Mouse (Mus musculus) natural killer cell, adult 2 months (primary cell): Measurements from ENCODE around the gene Ndufa4l2.

Source experiments
- DNase-seq, 2 experiments: peaks; one replicate each; pipeline ENCODE4 v3.0.0; 2022; ENCODE audit warnings: low spot score in 2 of 2

Gene Ndufa4l2

GRCm38 (mm10) chr10:127514764-127515163, at the start of gene Ndufa4l2:
TSS of gene Ndufa4l2 (plus strand) at chr10:127514967.
- no peak for DNase-seq

GRCm38 (mm10) chr10:127471281-127471988, 43.3 kb upstream of the Ndufa4l2 start:
- no peak for DNase-seq

- no peak for DNase-seq
Measured at GRCm38 (mm10) chr10:127472722-127473121, 42.0 kb upstream of the Ndufa4l2 start.

- DNase-seq: no peak
Measured at GRCm38 (mm10) chr10:127475175-127475574, 39.6 kb upstream of the Ndufa4l2 start.

DNA sequence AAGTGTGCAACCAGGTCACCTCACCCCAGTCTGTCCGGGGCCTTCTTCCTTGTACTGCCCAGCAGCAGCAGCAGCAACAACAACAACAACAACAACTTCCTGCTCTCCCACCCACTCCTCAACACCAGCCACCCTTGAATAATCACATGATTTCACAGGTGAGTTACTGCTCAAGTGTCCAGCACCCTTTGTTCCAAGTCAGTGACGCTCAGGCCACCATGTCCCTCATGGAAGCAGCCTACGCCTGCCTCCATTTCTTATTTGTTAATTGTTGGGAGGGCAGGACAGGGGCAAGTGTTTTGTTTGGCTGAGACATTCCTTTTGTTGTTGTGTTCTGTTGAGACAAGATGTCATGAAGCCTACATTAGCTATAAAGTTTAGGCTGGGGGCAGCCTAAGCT, 38.2 kb upstream of the Ndufa4l2 start:
- DNase-seq: no peak

GRCm38 (mm10) chr10:127477301-127477700, 37.5 kb upstream of the Ndufa4l2 start:
- no peak for DNase-seq

DNA sequence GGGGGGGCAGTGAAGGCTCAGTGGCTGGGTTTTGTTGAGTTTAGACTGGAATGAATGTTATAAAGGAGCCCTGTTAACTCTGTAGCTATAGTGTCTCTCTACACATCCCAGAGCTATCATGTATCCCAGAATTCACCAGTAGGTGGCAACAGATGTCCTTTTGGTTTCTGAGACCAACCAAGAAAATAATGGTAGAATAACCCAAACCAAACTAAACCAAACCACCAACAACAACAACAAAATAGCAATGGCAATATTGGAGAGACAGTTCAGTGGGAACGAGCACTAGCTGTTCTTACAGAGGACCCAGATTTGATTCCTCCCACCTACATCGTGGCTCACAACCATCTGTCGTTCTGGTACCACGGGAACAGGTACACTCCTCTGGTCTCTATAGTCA, 35.6 kb upstream of the Ndufa4l2 start:
- DNase-seq: no peak

DNA sequence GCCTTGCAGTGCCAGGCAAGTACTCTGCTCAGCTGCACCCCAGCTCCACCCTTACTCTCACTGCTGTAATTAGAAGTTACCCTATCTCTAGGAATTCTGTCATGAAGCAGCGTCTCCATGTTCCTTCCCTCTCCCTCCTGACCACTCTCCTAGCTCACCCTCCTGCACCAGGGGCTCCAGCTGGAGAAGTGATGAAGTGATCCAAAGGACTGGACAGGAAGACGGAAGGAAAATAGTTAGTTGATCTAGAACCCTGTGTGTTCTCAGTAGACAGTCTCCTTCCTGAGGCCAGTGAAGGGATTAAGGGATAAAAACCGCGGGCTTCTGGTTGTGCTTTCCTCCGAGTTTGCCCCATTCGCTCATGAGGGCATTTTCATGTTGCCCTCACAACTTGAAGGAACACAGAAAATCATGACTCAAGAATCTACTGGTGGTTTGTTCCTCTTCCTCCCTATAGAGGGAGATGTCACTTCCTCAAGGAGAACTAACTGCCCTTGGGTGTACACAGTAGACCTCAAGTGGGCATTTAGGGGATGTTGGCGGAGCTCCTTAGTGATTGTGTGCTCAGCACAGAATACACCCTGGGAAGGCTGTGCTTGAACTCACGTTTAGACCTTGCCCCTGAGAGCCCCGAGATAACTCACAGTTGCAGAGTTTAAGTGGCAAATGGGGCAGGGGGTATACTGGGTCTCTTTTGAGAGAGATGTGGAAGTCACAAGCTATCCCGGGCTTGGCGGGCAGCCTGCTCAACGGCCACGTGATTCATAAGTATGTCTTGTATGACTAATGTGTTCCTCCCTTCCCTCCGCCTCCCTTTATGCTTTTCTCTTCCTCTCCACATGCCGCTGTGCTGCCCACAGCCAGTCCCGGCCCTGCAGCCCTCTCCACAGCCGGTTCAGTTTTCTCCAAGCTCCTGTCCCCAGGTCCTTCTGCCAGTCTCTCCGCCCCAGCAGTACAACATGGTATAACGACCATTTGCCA, 33.6 kb upstream of the Ndufa4l2 start:
- no peak for DNase-seq

GRCm38 (mm10) chr10:127485235-127485634, 29.5 kb upstream of the Ndufa4l2 start:
- no peak for DNase-seq

DNA sequence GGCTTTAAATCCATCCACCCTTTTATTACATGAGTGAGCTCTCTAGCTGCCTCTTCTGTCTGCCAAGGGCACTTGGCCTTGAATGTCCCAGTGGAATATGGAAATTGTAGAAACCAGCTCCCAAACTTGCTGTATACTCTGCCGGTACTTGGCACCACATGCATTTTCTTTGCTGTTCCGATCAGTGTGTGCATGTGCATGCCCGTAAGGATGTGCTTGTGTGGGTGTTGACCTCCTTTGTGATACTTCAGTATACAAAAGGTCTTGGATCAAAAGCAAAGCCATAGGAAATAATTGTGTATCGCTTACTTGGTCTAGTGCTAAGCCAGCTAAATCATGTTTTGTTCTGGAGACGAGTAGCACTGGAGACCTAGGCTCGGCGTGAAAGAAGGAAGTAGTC, 25.9 kb upstream of the Ndufa4l2 start:
- no peak for DNase-seq

DNA sequence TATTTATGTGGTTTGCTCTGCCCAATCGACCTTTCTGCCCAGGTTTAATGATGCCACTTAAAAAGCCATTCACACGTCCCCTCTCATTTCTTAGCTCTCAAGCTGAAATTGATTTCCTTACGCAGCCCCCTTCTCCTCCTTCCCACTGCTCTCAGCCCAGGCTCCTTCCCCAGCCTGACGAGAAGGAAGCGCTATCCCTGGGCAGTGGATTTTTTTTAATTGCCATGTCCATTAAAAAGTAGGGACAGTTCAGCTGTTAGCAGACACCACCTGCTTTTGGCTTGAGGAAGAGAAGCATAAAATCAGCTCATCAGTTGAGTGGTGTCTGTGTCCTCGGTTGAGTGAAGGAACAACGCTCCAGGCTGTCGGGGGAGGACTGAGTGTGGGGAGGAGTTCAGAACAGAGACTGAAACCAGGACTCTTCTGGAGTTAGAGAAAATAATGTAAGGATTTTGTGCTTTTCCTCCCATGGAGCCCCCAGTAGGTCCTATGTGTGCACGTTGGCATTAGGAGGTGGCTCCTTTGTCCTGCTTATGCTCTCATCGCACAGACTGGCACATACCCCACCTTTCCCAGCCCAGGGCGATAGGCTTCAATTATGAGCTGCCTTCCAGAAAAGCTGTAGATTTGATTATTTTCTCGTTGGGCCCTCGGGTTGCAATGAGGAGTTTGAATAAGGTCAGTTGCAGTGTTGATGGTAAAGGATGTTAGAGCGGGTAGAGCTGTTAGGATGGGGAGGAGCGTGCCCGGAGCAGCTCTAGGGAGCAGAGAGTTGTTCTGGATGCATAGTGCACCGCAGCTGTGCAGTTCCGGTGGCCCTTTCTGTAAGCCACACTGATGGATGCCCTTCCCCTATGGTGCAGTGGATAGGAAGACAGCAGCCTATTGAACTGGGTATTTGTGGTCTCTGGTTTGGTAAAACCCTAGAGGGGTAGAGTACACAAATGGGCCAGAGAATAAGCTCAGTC, 24.3 kb upstream of the Ndufa4l2 start:
- no peak for DNase-seq

DNA sequence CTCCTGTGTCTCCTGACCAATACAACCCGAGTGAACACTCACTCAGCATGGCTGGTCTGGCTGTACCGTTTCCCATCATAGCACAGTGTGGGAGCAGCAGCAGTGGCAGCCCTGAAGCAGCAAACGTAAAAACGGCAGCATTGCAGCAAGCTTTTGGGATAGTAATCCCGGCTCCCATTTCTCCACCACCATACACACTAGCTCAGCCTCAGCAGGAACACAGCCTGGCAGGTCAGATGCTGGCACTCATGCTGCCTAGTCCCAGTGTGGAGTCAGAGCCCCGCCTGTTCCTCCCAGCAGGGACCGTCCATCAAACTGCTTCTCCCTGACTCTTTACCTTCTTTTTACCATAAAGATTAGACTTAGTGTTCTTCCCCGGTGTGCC, 23.6 kb upstream of the Ndufa4l2 start:
- no peak for DNase-seq

DNA sequence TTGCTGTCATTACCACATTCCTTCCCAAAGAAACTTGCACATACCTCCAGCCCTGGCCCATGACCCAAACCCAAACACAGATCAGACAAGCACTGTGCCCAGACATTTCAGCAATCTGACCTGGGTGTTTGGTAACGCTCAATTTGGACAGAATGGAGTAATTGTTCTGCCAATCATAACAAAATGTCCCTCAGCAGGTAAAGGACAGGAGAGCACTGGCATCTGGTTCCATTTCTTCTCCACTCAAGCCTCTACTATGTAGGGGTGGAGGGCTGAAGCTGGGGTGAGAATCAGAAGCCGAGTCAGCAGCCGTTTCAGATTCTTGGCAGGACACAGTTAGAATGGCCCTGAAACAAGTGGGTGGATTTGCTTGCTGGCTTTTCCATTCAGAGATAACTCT, 22.6 kb upstream of the Ndufa4l2 start:
- no peak for DNase-seq

DNA sequence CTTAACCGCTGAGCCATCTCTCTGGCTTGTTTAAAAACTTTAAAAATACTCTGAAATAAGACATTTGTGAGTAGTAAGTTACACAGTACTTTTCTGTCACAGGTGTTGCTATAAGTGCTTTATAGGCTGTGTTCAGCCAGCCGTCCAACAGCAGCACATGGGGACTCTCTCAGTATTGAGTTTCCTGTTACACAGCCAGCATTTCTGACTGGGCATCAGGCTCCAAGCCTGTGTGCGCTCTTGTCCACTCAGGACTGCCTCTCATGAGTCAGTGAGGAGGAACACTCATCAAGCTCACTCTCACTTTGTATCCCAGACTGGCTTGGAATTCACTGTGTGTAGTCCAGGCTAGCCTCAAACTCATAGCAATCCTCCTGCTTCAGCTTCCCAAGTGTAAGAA, 18.6 kb upstream of the Ndufa4l2 start:
- DNase-seq: no peak

DNA sequence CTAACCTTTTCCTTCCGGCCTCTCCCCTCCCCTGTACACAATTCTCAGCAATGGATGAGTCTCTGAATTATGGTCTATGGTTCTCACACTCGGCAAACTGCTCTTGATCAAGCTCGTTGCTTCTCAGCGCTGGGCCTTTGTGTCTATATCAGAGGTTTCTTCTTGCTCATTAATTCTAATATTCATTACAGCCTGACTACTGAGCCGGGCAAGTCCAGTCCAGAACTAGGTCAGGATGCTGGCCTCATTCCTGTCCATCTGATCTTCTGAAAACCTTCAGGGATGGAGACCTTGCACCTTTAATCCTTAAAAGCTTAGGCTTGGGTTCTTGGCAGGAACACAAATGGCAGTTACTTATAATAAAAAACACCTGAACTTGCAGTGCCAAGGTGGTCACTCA, 15.3 kb upstream of the Ndufa4l2 start:
- no peak for DNase-seq

DNA sequence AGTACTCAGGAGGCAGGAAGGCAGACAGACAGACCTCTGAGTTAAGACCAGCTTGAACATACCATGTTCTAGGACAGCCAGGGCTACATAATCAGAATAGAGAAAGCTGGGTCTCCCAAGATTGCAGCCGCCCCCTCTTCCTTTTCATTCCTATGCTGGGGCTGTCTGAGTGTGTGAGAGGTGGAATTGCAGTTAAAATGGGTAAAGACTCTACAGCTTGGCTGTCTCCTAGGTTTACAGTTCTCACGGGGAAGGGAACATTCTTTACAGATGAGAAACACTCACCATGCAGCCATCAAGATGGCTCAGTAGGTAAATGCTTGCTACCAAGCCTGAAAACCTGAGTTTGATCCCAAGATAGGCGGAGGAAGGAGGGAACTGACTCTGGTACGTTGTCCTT, 14.7 kb upstream of the Ndufa4l2 start:
- DNase-seq: no peak

- DNase-seq: no peak
Measured at GRCm38 (mm10) chr10:127500894-127501893, 13.6 kb upstream of the Ndufa4l2 start, which contains the start of gene Stac3. TSS of gene Stac3 (plus strand) at chr10:127501686.

- peak; percentile 57 to 79 for DNase-seq
Measured at GRCm38 (mm10) chr10:127508239-127508638, 6.5 kb upstream of the Ndufa4l2 start.

GRCm38 (mm10) chr10:127509051-127509836, 5.5 kb upstream of the Ndufa4l2 start:
- DNase-seq: peak; percentile 75 to 86
